13 mouse cellular contexts compared by ENCODE assay signal in genomic region chr9:62091604-62092003, GRCm38 (mm10). TPM values are rescaled to one million over a fixed set of nuclear protein-coding genes. Genes with fewer than 3 reads are reported as not detected.
DNase-seq lines count a peak whose midpoint lies in the region; ATAC-seq and TF ChIP-seq lines count a peak whose summit lies in the region.
"Had no signal": no experiment of that assay in that cellular context is flagged by ENCODE, and none has a peak within 500 bp of the region (broad histone marks: within the 10 kb centered on the region; RNA-seq: fewer than 3 reads in every experiment).

No protein-coding gene starts in this region.

- TF ChIP-seq CTCF in gastrocnemius, adult 2 months (IDR thresholded peaks at IDR 0.05): no peak

- no peak overlapping the region for H3K4me2 ChIP-seq in intestine, embryonic 16.5 days (ENCODE audit: low read depth, low read length)
- no peak overlapping the region for H3K4me2 ChIP-seq in midbrain, embryonic 11.5 days
- H3K4me2 ChIP-seq: midbrain, embryonic 15.5 days had no signal

- 89% methylated on average over 5 of the region's 5 CpGs for WGBS in intestine, embryonic 16.5 days
- 91% methylated on average over 5 of the region's 5 CpGs for WGBS in midbrain, embryonic 11.5 days

- intact Hi-C loops in gastrocnemius, adult 2 months (cut with DNase I): no loop called here
- intact Hi-C loops in heart, postnatal 25 days (cut with DNase I): no loop called here

- no peaks in the 10 kb centered on the region for H3K27me3 ChIP-seq in intestine, embryonic 16.5 days (replicated peaks; ENCODE audit: control insufficient read depth, insufficient read depth, low read length)
- no peaks in the 10 kb centered on the region for H3K27me3 ChIP-seq in midbrain, embryonic 11.5 days (ENCODE audit: control insufficient read depth, insufficient read depth, low read length)
- H3K27me3 ChIP-seq: midbrain, embryonic 15.5 days had no signal

- H3K4me1 ChIP-seq in intestine, embryonic 16.5 days (ENCODE audit: control insufficient read depth, insufficient read depth, low read length): no peaks in the 10 kb centered on the region
- H3K4me1 ChIP-seq in midbrain, embryonic 11.5 days (ENCODE audit: control insufficient read depth, insufficient read depth, low read length): no peaks in the 10 kb centered on the region
- H3K4me1 ChIP-seq: midbrain, embryonic 15.5 days had no signal

- H3K4me3 ChIP-seq in gastrocnemius, adult 2 months: no peak overlapping the region
- H3K4me3 ChIP-seq in intestine, embryonic 16.5 days (ENCODE audit: low read length): no peak overlapping the region
- no peak overlapping the region for H3K4me3 ChIP-seq in midbrain, embryonic 11.5 days (ENCODE audit: low read depth, low read length)
- H3K4me3 ChIP-seq: erythroblast, embryonic 14.5 days; left cerebral cortex, adult 2 months; midbrain, embryonic 15.5 days had no signal

- H3K27ac ChIP-seq in gastrocnemius, adult 2 months: peak overlapping the region; percentile 28
- no peak overlapping the region for H3K27ac ChIP-seq in intestine, embryonic 16.5 days (ENCODE audit: low read length)
- no peak overlapping the region for H3K27ac ChIP-seq in midbrain, embryonic 11.5 days (ENCODE audit: low read depth, low read length)
- H3K27ac ChIP-seq: left cerebral cortex, adult 2 months; liver, embryonic 14.5 days; midbrain, embryonic 15.5 days had no signal

- no peak for ATAC-seq in intestine, embryonic 16.5 days
- no peak for ATAC-seq in midbrain, embryonic 11.5 days (ENCODE audit: low FRiP score)
- ATAC-seq: midbrain, embryonic 15.5 days had no signal

- H3K9ac ChIP-seq in intestine, embryonic 16.5 days (ENCODE audit: low read depth, low read length): no peak overlapping the region
- no peak overlapping the region for H3K9ac ChIP-seq in midbrain, embryonic 11.5 days (ENCODE audit: low read length)
- H3K9ac ChIP-seq: liver, embryonic 14.5 days; midbrain, embryonic 15.5 days had no signal

- H3K9me3 ChIP-seq in intestine, embryonic 16.5 days (ENCODE audit: control insufficient read depth, low read length): no peaks in the 10 kb centered on the region
- H3K9me3 ChIP-seq in midbrain, embryonic 11.5 days (ENCODE audit: control insufficient read depth, low read length): no peaks in the 10 kb centered on the region
- H3K9me3 ChIP-seq: midbrain, embryonic 15.5 days had no signal

- peak; percentile 47 for DNase-seq in gastrocnemius, adult 2 months
- DNase-seq in gastrocnemius, postnatal 4 days (ENCODE audit: low spot score in 2 of 2): no peak
- peak; percentile 23 for DNase-seq in ovary, adult 18-20 months (ENCODE audit: low spot score)
- DNase-seq in ovary, postnatal 36 days (ENCODE audit: low spot score): no peak
- peak; percentile 26 for DNase-seq in heart, postnatal 25 days (ENCODE audit: low spot score)
- DNase-seq in layer of hippocampus, adult 8-10 months (ENCODE audit: low spot score in 2 of 2): no peak
- DNase-seq in midbrain, embryonic 11.5 days (ENCODE audit: low spot score, missing footprints): no peak
- DNase-seq: thymus, adult 2 months had no signal

- H3K36me3 ChIP-seq in intestine, embryonic 16.5 days (ENCODE audit: control insufficient read depth, insufficient read depth, low read length): no peaks in the 10 kb centered on the region
- no peaks in the 10 kb centered on the region for H3K36me3 ChIP-seq in midbrain, embryonic 11.5 days (ENCODE audit: control insufficient read depth, insufficient read depth, low read length)
- H3K36me3 ChIP-seq: midbrain, embryonic 15.5 days had no signal

RNA-seq across cellular contexts. Expression of gene Glce, which starts 30.9 kb away (rescaled TPM):
- total RNA-seq in gastrocnemius, adult 2 months (2021): 1 to 10 TPM; 6.1 to 8.9 TPM
- 10 to 100 TPM; 21.7 to 23.0 TPM for total RNA-seq in gastrocnemius, postnatal 4 days (2021)
- 10 to 100 TPM in 1 of 2 experiments, 1 to 10 TPM in 1; 9.4 to 10.1 TPM for total RNA-seq in heart, postnatal 25 days (2021)
- polyA plus RNA-seq in intestine, embryonic 16.5 days (2015; fragmentation: Nextera tagmentation; extraction: Ambion mirVana): 16.0 and 16.1 TPM in 2 replicates
- total RNA-seq in layer of hippocampus, adult 8-10 months (2022): 10 to 100 TPM; 22.8 to 25.0 (median 24.5) TPM
- 19.4 and 22.4 TPM in 2 replicates for polyA plus RNA-seq in midbrain, embryonic 11.5 days (2014; fragmentation: Nextera tagmentation; extraction: Ambion mirVana)

Comparison
In these comparisons a context has a peak if more than half of its experiments do, and no peak if none do; other contexts are left out.
1. DNase-seq: peak in gastrocnemius, adult 2 months (single experiment), ovary, adult 18-20 months (single experiment) and heart, postnatal 25 days (single experiment); none in gastrocnemius, postnatal 4 days (0 of 2), ovary, postnatal 36 days (single experiment), layer of hippocampus, adult 8-10 months (0 of 2) and midbrain, embryonic 11.5 days (single experiment).